Mouse (Mus musculus): ENCODE data around the gene Scamp3.

DNA sequence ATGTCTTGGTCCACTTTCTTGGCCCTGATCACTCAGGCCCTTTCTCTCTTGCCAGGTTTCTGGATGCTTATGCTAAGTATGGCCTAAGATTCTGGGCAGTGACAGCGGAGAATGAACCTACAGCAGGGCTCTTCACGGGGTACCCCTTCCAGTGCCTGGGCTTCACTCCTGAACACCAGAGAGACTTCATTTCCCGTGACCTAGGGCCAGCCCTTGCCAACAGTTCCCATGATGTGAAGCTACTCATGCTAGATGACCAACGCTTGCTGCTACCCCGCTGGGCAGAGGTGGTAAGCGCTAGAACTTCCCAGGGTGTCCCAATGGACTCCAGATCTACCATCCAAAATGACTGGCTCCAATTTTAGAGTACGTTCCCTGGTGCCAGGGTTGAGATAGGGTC lies 28.8 kb downstream of the Scamp3 start:
- TF ChIP-seq CTCF (IDR thresholded peaks at IDR 0.05; ENCODE audit: control insufficient read depth, insufficient read depth, insufficient replicate concordance, low read depth, low read length) (no peak), POLR2A (IDR thresholded peaks at IDR 0.05; ENCODE audit: control insufficient read depth, low read depth, low read length) (no peak)
